Mouse (Mus musculus) neural tube, embryonic 14.5 days (tissue): ENCODE measurements around the gene Srms. TPM values are rescaled to one million over a fixed set of nuclear protein-coding genes. Genes with fewer than 3 reads are reported as not detected.

Experiments
- ATAC-seq: fragments of 200-750 bp; cut with Nextera tagmentation; 2 replicates; pipeline ENCODE4 v1.8.0; 2017; ENCODE audit warnings: low read depth, mild to moderate bottlenecking, moderate TSS enrichment, moderate library complexity
- H3K27ac ChIP-seq: fragments of 300-500 bp; sonication (generic); 2 replicates; pipeline ENCODE4 v1.5.1; 2014; ENCODE audit warnings: low read depth, mild to moderate bottlenecking, control low read depth, low read length, moderate library complexity, mixed read lengths
- H3K27me3 ChIP-seq: fragments of 300-500 bp; sonication (generic); 2 replicates; pipeline ENCODE4 v1.6.1; 2014; ENCODE audit warnings: low read length; ENCODE audit not compliant: control insufficient read depth, insufficient read depth
- H3K36me3 ChIP-seq: fragments of 300-500 bp; sonication (generic); 2 replicates; pipeline ENCODE4 v1.6.1; 2014; ENCODE audit warnings: low read length, mixed read lengths; ENCODE audit not compliant: control insufficient read depth, insufficient read depth
- H3K4me1 ChIP-seq: fragments of 300-500 bp; sonication (generic); 2 replicates; pipeline ENCODE4 v1.6.1; 2014; ENCODE audit warnings: low read length; ENCODE audit not compliant: control insufficient read depth, insufficient read depth
- H3K4me2 ChIP-seq: fragments of 300-500 bp; sonication (generic); 2 replicates; pipeline ENCODE4 v1.6.1; 2014; ENCODE audit warnings: mild to moderate bottlenecking, low read depth, low read length, control low read depth
- H3K4me3 ChIP-seq: fragments of 300-500 bp; sonication (generic); 2 replicates; pipeline ENCODE4 v1.5.1; 2014; ENCODE audit warnings: low read depth, low read length, control low read depth, mixed read lengths
- H3K9ac ChIP-seq: fragments of 300-500 bp; sonication (generic); replicated peaks from 2 replicates; pipeline ENCODE4 v1.6.1; 2014; ENCODE audit warnings: low read depth, mild to moderate bottlenecking, control low read depth, low read length, mixed read lengths
- H3K9me3 ChIP-seq: fragments of 300-500 bp; sonication (generic); 2 replicates; pipeline ENCODE4 v1.6.1; 2016; ENCODE audit warnings: low read length; ENCODE audit not compliant: control insufficient read depth
- WGBS: fragments of 180-500 bp; shearing (Covaris S2); extraction: QIAGEN DNeasy Blood & Tissue Kit; methylation state at CpG from one replicate; pipeline ENCODE4 v1.1.7; 2014; 5-methylcytosine and 5-hydroxymethylcytosine counted together
- polyA plus RNA-seq: library from polyadenylated mRNA; unstranded; fragments of >200 nt; fragmentation: Nextera tagmentation; extraction: Ambion mirVana; gene quantifications from 2 replicates; pipeline ENCODE4 v1.2.1, GENCODE M21; 2014

Srms gene
- 0.15 and 0.19 TPM in 2 replicates for polyA plus RNA-seq

- H3K4me1 ChIP-seq, result peaks cover 7% of the 10 kb centered on the region; the same call in 1 of the 2 replicates
- H3K4me3 ChIP-seq, result peak within 1 kb of the TSS; percentile 19
- H3K9ac ChIP-seq, result no peak within 1 kb of the TSS
- no peaks in the 10 kb centered on the region for H3K36me3 ChIP-seq
- H3K4me2 ChIP-seq, result peak within 1 kb of the TSS; percentile 41
- ATAC-seq, result no peak
- under 1% methylated on average over 17 of the region's 17 CpGs for WGBS
- H3K27ac ChIP-seq, result no peak within 1 kb of the TSS
- peaks cover 18% of the 10 kb centered on the region for H3K27me3 ChIP-seq
- H3K9me3 ChIP-seq, result no peaks in the 10 kb centered on the region
Observed at GRCm38 (mm10) chr2:181213021-181213445, at the start of gene Srms. Srms (minus strand) TSS chr2:181213185.

GRCm38 (mm10) chr2:181253248-181253647, 40.3 kb upstream of the Srms start:
- no peak overlapping the region for H3K27ac ChIP-seq
- no peaks in the 10 kb centered on the region for H3K4me1 ChIP-seq
- peaks cover 35% of the 10 kb centered on the region for H3K36me3 ChIP-seq
- no peaks in the 10 kb centered on the region for H3K27me3 ChIP-seq
- H3K9me3 ChIP-seq, result no peaks in the 10 kb centered on the region
- no peak overlapping the region for H3K4me2 ChIP-seq
- no peak overlapping the region for H3K4me3 ChIP-seq
- ATAC-seq, result no peak
- H3K9ac ChIP-seq, result no peak overlapping the region
- WGBS, result 83% methylated on average over 1 of the region's 1 CpGs

DNA sequence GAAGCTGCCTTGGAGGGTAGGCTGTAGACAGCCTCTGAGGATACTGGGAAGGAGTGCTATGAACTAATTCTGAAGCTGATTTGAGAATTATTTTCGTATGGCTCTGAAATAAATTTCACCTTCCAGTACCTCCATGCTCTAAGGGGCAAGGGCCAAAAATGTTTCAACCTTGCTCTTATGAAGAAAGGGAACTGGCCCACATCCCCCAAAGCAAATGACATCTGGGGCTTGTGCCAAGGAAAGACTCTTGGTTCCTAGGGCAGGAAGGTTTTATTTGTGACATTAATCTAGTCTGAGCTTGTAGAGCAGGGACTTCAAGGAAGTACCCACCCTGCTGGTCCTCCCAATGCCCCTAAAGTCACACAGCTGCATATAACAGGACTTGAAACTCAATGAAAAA, 38.9 kb upstream of the Srms start:
- H3K4me2 ChIP-seq, result no peak overlapping the region
- H3K27ac ChIP-seq, result no peak overlapping the region
- WGBS, result 85% methylated on average over 1 of the region's 1 CpGs
- H3K36me3 ChIP-seq, result peaks cover 28% of the 10 kb centered on the region
- ATAC-seq, result no peak
- H3K27me3 ChIP-seq, result no peaks in the 10 kb centered on the region
- no peaks in the 10 kb centered on the region for H3K4me1 ChIP-seq
- H3K9ac ChIP-seq, result no peak overlapping the region
- no peak overlapping the region for H3K4me3 ChIP-seq
- H3K9me3 ChIP-seq, result no peaks in the 10 kb centered on the region

GRCm38 (mm10) chr2:181249217-181249616, 36.2 kb upstream of the Srms start:
- H3K4me1 ChIP-seq, result no peaks in the 10 kb centered on the region
- no peak overlapping the region for H3K4me3 ChIP-seq
- H3K27me3 ChIP-seq, result no peaks in the 10 kb centered on the region
- ATAC-seq, result no peak
- H3K9ac ChIP-seq, result no peak overlapping the region
- H3K36me3 ChIP-seq, result peaks cover 17% of the 10 kb centered on the region
- no peaks in the 10 kb centered on the region for H3K9me3 ChIP-seq
- H3K4me2 ChIP-seq, result no peak overlapping the region
- 89% methylated on average over 10 of the region's 10 CpGs for WGBS
- no peak overlapping the region for H3K27ac ChIP-seq

GRCm38 (mm10) chr2:181245031-181245430, 32.0 kb upstream of the Srms start:
- Histone ChIP-seq H3K4me2 (no peak overlapping the region), H3K9me3 (no peaks in the 10 kb centered on the region), H3K9ac (no peak overlapping the region), H3K27me3 (no peaks in the 10 kb centered on the region), H3K27ac (no peak overlapping the region), H3K36me3 (no peaks in the 10 kb centered on the region), H3K4me1 (no peaks in the 10 kb centered on the region), H3K4me3 (no peak overlapping the region)
- 11% methylated on average over 2 of the region's 2 CpGs for WGBS
- no peak for ATAC-seq

DNA sequence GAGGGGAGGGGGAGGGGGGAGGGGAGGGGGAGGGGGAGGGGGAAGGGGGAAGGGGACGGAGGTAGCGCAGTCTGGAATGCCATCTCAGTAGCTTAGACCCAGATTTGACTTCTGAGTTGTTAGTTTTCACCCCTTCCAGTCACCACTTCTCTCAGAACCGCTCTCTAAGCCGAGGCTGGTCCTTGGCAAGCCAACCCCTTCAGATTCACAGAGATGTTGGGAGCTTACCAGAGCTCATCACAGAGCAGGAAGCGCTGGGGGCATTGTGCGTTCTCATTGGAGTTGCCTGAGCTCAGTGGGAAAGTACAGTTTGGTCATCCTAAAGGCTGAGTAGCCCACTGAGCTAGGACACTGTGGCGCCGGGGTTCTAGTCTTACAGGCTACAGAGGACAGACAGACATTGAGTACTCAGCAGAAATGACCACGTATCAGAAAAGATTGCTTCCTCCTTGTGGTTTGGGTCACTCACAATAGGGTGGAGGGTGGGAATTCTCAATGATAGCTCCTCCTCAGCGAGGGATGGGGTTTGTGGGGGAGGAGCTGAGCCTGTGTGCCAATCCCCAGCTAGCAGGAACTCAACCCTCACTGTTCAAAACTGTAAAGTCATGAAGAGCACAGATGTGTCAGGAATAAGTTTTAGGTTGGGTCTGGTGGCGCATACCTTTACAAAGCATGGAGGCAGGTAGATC, 30.9 kb upstream of the Srms start:
- H3K9me3 ChIP-seq, result no peaks in the 10 kb centered on the region
- H3K4me2 ChIP-seq, result no peak overlapping the region
- H3K36me3 ChIP-seq, result no peaks in the 10 kb centered on the region
- 50% methylated on average over 11 of the region's 11 CpGs for WGBS
- no peak overlapping the region for H3K4me3 ChIP-seq
- no peak for ATAC-seq
- no peaks in the 10 kb centered on the region for H3K27me3 ChIP-seq
- no peaks in the 10 kb centered on the region for H3K4me1 ChIP-seq
- H3K27ac ChIP-seq, result no peak overlapping the region
- no peak overlapping the region for H3K9ac ChIP-seq

GRCm38 (mm10) chr2:181242314-181242665, 29.3 kb upstream of the Srms start:
- 74% methylated on average over 3 of the region's 3 CpGs for WGBS
- Histone ChIP-seq H3K4me1 (no peaks in the 10 kb centered on the region), H3K9me3 (no peaks in the 10 kb centered on the region), H3K9ac (no peak overlapping the region), H3K27me3 (no peaks in the 10 kb centered on the region), H3K36me3 (no peaks in the 10 kb centered on the region), H3K27ac (no peak overlapping the region), H3K4me3 (no peak overlapping the region), H3K4me2 (peak overlapping the region; percentile 34; the same call in 1 of the 2 replicates)
- no peak for ATAC-seq

DNA sequence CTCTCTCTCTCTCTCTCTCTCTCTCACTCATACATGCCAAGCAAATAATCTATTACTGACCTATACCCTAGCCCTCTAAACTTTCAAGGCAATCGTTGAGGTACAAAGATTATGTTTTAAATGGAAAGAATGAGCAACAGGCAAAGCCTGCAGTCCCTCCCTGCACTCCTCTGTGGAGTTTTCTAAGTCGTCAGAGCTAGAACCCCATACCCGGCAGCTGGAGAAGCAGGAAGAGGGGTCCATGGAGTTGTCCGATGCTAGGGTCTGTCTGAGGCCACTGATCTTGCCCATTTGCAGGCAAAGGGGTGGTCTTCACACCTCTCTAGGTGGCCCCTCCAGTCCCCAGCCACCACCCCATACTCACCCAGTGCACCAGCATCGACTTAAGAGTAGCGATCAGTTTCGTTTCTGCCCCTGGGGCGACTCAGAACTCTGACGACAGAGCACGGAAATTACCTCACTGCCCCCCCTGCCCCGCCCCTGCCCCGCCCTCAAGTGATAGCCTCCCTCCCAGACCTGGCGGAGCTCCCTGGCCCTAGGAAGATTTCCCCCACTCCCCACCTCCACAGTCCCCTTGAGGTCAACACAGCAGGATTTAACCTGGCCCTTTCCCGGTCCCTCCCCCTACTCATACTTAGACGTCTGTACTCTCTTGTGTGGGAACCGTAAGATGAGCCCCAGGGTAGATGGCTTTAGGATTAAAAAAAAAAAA, 28.8 kb upstream of the Srms start, which contains the start of gene Helz2:
Helz2 (minus strand) TSS at position 426 of the 712 bp plus-strand sequence.
- WGBS, result 11% methylated on average over 16 of the region's 16 CpGs
- no peak within 1 kb of the TSS; the same call in 1 of the 2 replicates for H3K9ac ChIP-seq
- H3K27me3 ChIP-seq, result no peaks in the 10 kb centered on the region

GRCm38 (mm10) chr2:181240806-181241440, 27.9 kb upstream of the Srms start:
- Histone ChIP-seq H3K4me3 (no peak overlapping the region), H3K36me3 (no peaks in the 10 kb centered on the region), H3K4me2 (no peak overlapping the region), H3K27ac (no peak overlapping the region), H3K4me1 (no peaks in the 10 kb centered on the region), H3K9ac (no peak overlapping the region), H3K9me3 (no peaks in the 10 kb centered on the region), H3K27me3 (no peaks in the 10 kb centered on the region)
- ATAC-seq, result no peak
- 93% methylated on average over 13 of the region's 13 CpGs for WGBS

More for the DNA sequence above, 28.8 kb upstream of the Srms start, which contains the start of gene Helz2:
- Histone ChIP-seq H3K4me2 (peak within 1 kb of the TSS; percentile 34; the same call in 1 of the 2 replicates), H3K36me3 (no peaks in the 10 kb centered on the region), H3K4me1 (no peaks in the 10 kb centered on the region), H3K4me3 (peak within 1 kb of the TSS; percentile 16; the same call in 1 of the 2 replicates), H3K9me3 (no peaks in the 10 kb centered on the region), H3K27ac (no peak within 1 kb of the TSS)
- ATAC-seq, result no peak
